Mouse (Mus musculus) brain, embryonic 18.5 days (tissue): ENCODE results near the gene Akap13.

ENCODE experiments used
- DNase-seq: peaks from one replicate; pipeline ENCODE4 v3.0.0-alpha.2; 2012; ENCODE audit warnings: low read depth, low spot score

Akap13 gene

DNA sequence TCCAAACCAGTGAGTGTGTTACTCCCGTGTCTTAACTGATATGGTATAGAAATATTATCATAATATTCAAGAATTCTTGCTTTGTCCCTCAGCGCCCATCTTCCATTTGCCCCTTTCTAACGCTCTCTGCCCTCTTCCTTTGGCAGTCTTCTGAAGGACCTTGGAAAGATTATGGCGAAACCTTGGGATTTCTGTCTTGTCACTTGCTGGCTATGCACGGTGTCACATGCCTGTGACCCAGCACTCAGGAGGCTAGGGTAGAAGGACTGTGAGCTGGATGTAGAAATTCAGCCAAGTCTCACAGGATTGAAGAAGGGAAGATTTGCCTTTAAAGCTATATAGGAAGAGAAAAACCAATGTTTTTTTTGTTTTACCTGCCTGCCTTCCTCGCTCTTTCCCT lies 212.2 kb downstream of the Akap13 start:
- DNase-seq: no peak

GRCm38 (mm10) chr7:75668396-75668795 lies 213.1 kb downstream of the Akap13 start:
- DNase-seq: no peak

- no peak for DNase-seq
Measured at GRCm38 (mm10) chr7:75669416-75669815, 214.1 kb downstream of the Akap13 start.

DNA sequence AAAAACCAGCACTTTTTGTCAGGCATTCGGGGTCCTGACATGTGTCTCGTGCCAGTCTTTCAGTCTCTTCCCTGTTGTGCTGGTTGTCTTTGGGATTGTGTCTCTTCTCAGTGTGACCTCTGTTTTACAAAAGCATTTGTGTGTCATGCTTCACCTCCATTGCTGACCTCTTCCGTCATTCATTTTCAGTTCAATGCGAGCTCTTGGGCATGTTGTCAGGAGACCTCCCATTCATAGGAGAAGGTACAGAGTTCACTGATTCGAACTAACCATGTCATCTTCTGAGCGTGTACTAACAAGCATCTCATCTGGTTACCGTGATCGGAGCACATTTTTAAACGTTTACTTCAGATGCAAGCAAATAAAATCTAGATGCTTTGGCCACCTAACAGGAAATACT lies 224.3 kb downstream of the Akap13 start:
- DNase-seq: no peak

DNA sequence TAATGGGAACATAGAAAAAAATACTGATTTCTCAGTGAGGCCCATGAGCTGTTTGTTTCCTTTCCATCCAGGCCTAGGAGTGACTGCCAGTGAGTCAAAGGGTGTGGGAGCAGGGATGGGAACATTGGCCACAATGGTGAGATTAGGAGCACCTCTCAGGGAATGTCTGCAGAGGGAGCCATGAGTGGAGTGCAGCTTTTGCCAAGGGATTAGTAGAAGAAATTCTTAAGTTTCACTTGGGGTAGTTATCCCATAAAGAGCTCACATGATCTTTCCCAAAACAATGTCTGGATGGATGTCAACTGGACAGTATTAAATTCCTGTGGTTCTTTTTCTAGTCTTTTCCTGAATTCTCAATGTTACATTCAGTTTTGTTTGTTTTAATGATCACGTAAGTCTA lies 227.6 kb downstream of the Akap13 start:
- no peak for DNase-seq

DNA sequence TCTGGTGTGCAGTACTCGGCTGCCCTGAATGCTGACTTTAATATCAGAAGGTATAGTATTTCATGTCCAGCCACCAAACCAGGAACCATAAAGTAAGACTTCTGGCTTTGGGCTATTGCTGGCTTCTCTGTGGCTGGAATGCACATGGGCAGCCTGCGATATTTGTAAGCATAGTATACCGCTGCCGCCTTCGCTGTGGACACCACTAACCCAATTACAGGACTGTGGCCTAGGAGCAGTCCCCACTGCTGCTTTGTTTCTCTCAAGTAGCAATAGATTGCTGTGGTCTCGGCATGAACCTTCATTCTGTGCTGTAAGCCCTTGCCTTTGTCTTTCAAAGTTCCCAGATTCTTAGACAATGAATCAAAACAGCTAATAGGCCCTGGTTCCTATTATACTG lies 228.1 kb downstream of the Akap13 start:
- no peak for DNase-seq

GRCm38 (mm10) chr7:75684976-75685375 lies 229.6 kb downstream of the Akap13 start:
- DNase-seq: no peak

DNA sequence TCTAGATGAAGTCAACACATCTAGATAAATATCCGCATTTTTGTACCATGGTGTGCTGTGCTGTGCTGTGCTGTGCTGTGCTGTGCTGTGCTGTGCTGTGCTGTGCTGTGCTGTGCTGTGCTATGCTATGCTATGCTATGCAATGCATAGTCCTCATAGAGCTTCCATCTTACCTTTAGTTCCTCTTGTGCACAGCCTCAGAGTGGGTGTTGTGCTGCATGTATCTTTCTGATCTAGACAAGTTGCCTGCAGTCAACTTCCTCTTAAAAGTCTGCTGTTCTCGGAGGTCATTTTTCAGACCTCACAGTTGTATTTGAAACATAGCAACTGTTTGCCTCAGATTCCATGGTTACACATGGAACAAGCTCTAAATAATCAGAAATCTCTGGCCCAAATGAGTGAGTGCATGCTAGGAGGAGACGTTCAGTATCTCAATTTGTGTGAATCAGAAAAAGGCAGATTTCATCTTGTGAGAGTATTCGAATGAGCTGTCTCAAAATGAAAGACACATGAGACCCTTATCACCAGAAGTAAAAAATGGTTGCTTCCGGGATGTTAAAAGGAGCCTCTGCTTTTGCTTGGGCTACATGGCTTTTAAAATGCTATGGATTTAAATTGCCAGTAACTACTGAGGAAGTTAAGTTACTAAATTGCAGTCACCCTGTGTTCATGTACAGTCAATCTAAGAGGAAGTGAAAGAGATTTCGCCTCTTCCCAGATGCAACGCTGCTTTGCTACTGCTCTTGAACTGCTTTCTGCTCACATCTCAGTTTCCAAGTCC lies 230.9 kb downstream of the Akap13 start:
- DNase-seq: no peak

DNA sequence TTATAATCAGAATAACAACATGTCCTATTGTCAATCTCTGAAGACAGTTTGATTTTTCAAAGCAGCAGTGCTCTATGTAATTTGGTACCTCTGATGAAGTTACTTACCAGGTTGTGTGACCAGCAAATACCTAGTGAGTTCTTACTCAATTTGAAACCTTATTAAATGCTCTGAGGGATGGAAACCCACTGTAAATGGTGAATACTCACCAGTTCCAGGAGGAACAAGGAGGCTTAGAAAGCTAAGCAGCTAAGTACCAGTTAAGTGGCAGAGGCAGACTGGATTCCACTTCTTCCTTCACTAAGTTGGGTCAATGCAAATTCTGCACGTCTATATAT lies 231.5 kb downstream of the Akap13 start:
- DNase-seq: no peak

- DNase-seq: no peak
Measured at GRCm38 (mm10) chr7:75688144-75688543, 232.8 kb downstream of the Akap13 start.

- no peak for DNase-seq
Measured at GRCm38 (mm10) chr7:75694777-75695176, 239.4 kb downstream of the Akap13 start.

DNA sequence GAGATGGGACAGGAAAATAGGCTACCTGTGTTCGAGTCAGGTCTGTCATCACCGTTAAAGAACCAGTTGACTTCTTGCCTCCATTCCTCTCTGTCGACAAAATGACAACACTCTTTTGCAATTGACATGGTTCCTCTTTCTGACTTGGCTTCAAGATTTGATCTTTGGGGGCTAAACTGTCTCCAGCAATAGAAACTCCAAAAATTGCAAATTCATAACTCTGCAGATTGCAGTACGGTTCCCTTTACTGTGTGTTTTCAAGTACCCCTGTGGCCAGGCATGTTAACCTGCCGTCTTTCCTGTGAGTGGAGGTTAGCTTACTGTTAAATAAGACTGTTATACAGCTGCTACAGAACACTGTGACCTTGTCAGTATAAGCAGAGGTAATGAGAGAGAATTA lies 244.5 kb downstream of the Akap13 start:
- no peak for DNase-seq

- DNase-seq: no peak
Measured at GRCm38 (mm10) chr7:75700771-75701345, 245.5 kb downstream of the Akap13 start.

- no peak for DNase-seq
Measured at GRCm38 (mm10) chr7:75701761-75702160, 246.4 kb downstream of the Akap13 start.

GRCm38 (mm10) chr7:75702368-75702767 lies 247.0 kb downstream of the Akap13 start:
- DNase-seq: no peak

DNA sequence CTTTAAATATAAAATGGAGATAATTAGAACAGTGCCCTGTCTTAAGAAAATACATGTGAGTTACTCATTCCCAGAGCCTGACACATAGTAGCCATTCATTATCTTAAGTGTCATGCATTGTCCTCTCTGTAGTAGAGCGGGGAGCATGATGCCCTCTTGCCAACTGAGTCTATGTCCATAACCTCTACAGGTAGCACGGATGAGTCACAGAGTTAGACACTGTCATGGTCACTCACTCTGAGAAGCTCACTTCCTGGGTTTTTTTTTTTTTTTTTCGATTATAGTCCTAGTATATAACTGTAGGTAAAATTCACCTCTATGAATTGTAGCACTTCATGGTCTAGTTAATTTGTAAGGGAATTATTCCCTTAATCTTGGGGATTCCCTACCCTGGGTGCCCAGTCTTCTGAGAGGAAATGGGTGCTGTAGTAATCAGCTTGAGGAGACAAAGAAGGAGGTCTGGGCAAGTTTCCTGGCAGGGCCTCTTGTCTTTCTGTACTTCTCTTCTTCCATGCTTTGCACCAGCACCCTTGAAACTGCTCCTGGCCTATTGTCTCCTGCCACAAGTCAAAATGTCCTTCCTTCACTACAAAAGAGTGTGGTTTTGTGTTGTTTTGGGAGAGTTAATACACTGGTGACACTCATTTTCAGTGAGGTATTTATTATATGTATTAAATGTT lies 247.8 kb downstream of the Akap13 start:
- no peak for DNase-seq

GRCm38 (mm10) chr7:75704862-75705261 lies 249.5 kb downstream of the Akap13 start:
- DNase-seq: no peak

DNA sequence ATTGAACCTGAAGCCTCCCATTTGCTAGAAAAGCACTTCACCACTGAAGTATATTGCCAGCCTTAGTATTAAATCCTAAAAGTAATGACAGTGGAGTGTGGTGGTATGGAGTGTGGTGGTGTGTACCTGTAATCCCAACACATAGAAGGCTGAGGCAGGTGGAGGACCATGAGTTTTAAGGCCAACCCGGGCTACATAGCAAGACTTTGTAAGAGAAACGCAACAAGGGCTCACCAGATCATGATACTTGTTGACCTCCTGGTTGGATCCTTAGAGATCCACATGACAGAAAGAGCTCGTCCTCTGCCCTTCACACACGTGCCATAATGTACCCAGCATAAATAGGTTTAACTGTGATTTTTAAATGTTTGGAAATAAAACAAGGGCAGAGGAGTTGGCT lies 254.6 kb downstream of the Akap13 start:
- no peak for DNase-seq

DNA sequence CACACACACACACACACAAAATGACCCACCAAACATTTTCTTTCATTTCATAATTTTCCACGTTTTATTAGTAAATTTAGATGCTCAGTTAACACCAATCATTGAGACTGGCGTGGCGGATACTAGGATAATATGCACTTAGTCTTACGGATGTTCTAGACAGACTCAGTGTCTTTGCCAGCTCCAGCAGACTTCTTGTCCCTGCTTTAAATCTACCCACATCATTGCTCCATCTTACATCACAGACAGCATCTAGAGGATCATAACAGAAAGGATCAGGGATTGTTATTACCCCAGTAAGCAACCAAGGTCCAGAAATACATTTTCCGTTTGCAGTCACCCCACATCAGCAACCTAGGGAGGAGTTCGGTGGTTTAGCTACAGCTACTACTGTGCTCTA lies 255.6 kb downstream of the Akap13 start:
- no peak for DNase-seq

DNA sequence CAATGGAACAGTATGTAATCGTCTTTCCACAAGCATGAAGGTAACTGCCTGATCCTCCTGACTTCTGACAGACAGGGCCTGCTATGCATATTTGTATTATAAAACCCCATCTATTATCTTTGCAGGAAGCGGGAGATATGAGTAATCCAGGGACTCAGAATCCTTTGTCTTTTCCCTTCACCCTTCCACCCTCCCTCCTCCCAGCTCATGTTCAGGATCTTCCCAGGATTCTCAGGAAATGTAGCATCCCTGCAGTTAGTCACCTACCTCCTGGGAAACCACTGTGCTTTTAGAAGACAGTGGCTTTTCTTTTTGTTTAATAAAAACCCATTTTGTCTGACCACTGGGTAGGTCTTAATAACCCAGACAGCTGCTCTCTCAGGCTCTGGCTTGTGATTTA lies 256.1 kb downstream of the Akap13 start:
- no peak for DNase-seq

DNA sequence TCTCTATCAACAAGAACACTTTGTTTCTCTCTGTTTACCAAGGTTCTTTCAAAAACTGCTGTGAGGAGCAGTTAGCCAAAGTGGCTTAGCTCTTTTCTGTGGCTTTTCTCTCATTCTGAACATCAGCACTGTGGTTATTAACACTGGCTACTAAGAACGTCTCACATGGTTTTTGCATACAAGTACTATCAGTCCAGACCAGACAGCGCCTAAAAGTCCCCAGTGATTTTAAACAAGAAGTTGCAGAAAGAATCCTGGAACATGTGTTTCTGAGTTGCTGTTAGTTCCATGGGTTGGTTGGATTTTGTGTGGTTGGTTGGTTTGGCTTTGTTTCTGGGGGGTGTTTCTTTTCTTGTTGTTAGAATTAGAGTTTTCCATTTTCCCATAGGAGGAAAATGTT lies 257.5 kb downstream of the Akap13 start:
- DNase-seq: no peak

GRCm38 (mm10) chr7:75713959-75714358 lies 258.6 kb downstream of the Akap13 start:
- DNase-seq: no peak

- no peak for DNase-seq
Measured at GRCm38 (mm10) chr7:75715026-75715425, 259.7 kb downstream of the Akap13 start.
